Mouse (Mus musculus) urinary bladder, postnatal 36 days (tissue): ENCODE data around the gene Rab4b.
A peak's percentile ranks its signal among the peaks of the same experiment; 100 is the strongest.

ENCODE experiments used
- DNase-seq, 2 experiments: peaks; one replicate each; pipeline ENCODE4 v3.0.0; 2022; ENCODE audit warnings: low spot score in 2 of 2, mixed read lengths in 1 of 2

Rab4b gene

GRCm38 (mm10) chr7:27184964-27185363 lies 6.3 kb upstream of the Rab4b start:
- DNase-seq: no peak

GRCm38 (mm10) chr7:27182498-27182897 lies 3.8 kb upstream of the Rab4b start:
- no peak for DNase-seq

GRCm38 (mm10) chr7:27180837-27181695 lies 2.4 kb upstream of the Rab4b start, which contains the start of the genes Gm21983 and Mia:
Gene Gm21983 (minus strand): TSS chr7:27181086.
Gene Mia (minus strand): TSS chr7:27181157.
- no peak for DNase-seq

GRCm38 (mm10) chr7:27180036-27180435 lies 1.3 kb upstream of the Rab4b start:
- no peak for DNase-seq

- DNase-seq: no peak
These were observed 672 bp upstream of the Rab4b start for GRCm38 (mm10) chr7:27179217-27179918.

- DNase-seq: no peak
These were observed 763 bp downstream of the Rab4b start for GRCm38 (mm10) chr7:27177942-27178323.

- no peak for DNase-seq
These were observed 3.8 kb downstream of the Rab4b start for GRCm38 (mm10) chr7:27174896-27175295.

- DNase-seq: no peak
These were observed 4.2 kb downstream of the Rab4b start for GRCm38 (mm10) chr7:27174496-27174895.

GRCm38 (mm10) chr7:27170981-27171380 lies 7.7 kb downstream of the Rab4b start:
- DNase-seq: no peak

- DNase-seq: no peak
These were observed 10.3 kb downstream of the Rab4b start for GRCm38 (mm10) chr7:27168371-27168770.

- DNase-seq: no peak
These were observed 11.1 kb downstream of the Rab4b start for GRCm38 (mm10) chr7:27167475-27168094.

- DNase-seq: peak; percentile 91 to 95
These were observed 11.9 kb downstream of the Rab4b start, which contains the start of gene Egln2 for GRCm38 (mm10) chr7:27166614-27167474. Gene Egln2 (minus strand): TSS chr7:27166802.

GRCm38 (mm10) chr7:27166229-27166613 lies 12.5 kb downstream of the Rab4b start:
- DNase-seq: peak; percentile 71 to 84

- no peak for DNase-seq
These were observed 13.0 kb downstream of the Rab4b start for GRCm38 (mm10) chr7:27165696-27166095.

GRCm38 (mm10) chr7:27165007-27165655 lies 13.6 kb downstream of the Rab4b start:
- DNase-seq: peak in 1 of 2 experiments; percentile 44

- no peak for DNase-seq
These were observed 14.4 kb downstream of the Rab4b start for GRCm38 (mm10) chr7:27164112-27164947.

GRCm38 (mm10) chr7:27163450-27163805 lies 15.3 kb downstream of the Rab4b start:
- no peak for DNase-seq

- DNase-seq: no peak
These were observed 15.8 kb downstream of the Rab4b start for GRCm38 (mm10) chr7:27162780-27163449.

GRCm38 (mm10) chr7:27161744-27162143 lies 17.0 kb downstream of the Rab4b start:
- no peak for DNase-seq
